Mouse (Mus musculus) forebrain, embryonic 13.5 days (tissue): ENCODE results near the gene Ddx1. TPM values are rescaled to one million over a fixed set of nuclear protein-coding genes. Genes with fewer than 3 reads are reported as not detected.

Experiments
- ATAC-seq: fragments of 200-750 bp; cut with Nextera tagmentation; 2 replicates; pipeline ENCODE4 v1.8.0; 2017
- H3K27ac ChIP-seq: fragments of 300-500 bp; sonication (generic); 2 replicates; pipeline ENCODE4 v1.5.1; 2015; ENCODE audit warnings: inconsistent platforms, mild to moderate bottlenecking, moderate library complexity
- H3K27me3 ChIP-seq: fragments of 300-500 bp; sonication (generic); 2 replicates; pipeline ENCODE4 v1.6.1; 2015; ENCODE audit warnings: mild to moderate bottlenecking, inconsistent platforms
- H3K36me3 ChIP-seq: fragments of 300-500 bp; sonication (generic); 2 replicates; pipeline ENCODE4 v1.6.1; 2015; ENCODE audit warnings: mild to moderate bottlenecking, inconsistent platforms; ENCODE audit not compliant: poor library complexity, severe bottlenecking
- H3K4me1 ChIP-seq: fragments of 300-500 bp; sonication (generic); 2 replicates; pipeline ENCODE4 v1.6.1; 2015; ENCODE audit warnings: inconsistent platforms
- H3K4me2 ChIP-seq: fragments of 300-500 bp; sonication (generic); 2 replicates; pipeline ENCODE4 v1.6.1; 2015; ENCODE audit warnings: inconsistent platforms, mild to moderate bottlenecking, moderate library complexity
- H3K4me3 ChIP-seq: fragments of 300-500 bp; sonication (generic); 2 replicates; pipeline ENCODE4 v1.5.1; 2015; ENCODE audit warnings: mild to moderate bottlenecking, inconsistent platforms
- H3K9ac ChIP-seq: fragments of 300-500 bp; sonication (generic); 2 replicates; pipeline ENCODE4 v1.6.1; 2015; ENCODE audit warnings: mild to moderate bottlenecking, inconsistent platforms
- H3K9me3 ChIP-seq: fragments of 300-500 bp; sonication (generic); replicated peaks from 2 replicates; pipeline ENCODE4 v1.6.1; 2016; ENCODE audit warnings: inconsistent platforms
- WGBS: fragments of 180-500 bp; shearing (Covaris S2); methylation state at CpG from one replicate; pipeline ENCODE4 v1.1.7; 2015; 5-methylcytosine and 5-hydroxymethylcytosine counted together
- polyA plus RNA-seq: library from polyadenylated mRNA; unstranded; fragments of >200 nt; fragmentation: Nextera tagmentation; extraction: Ambion mirVana; gene quantifications from 2 replicates; pipeline ENCODE4 v1.2.1, GENCODE M21; 2015

Ddx1 gene
- polyA plus RNA-seq, 1 experiment from 2014 or later: 145 TPM

- Histone ChIP-seq H3K9ac (no peak overlapping the region), H3K9me3 (no peaks in the 10 kb centered on the region), H3K36me3 (peaks cover 38% of the 10 kb centered on the region), H3K27me3 (no peaks in the 10 kb centered on the region), H3K27ac (no peak overlapping the region), H3K4me3 (no peak overlapping the region), H3K4me1 (peaks cover 7% of the 10 kb centered on the region), H3K4me2 (no peak overlapping the region)
- WGBS: 85% methylated on average over 3 of the region's 3 CpGs
- no peak for ATAC-seq
These were observed 31.4 kb downstream of the Ddx1 start for GRCm38 (mm10) chr12:13217568-13217967.

DNA sequence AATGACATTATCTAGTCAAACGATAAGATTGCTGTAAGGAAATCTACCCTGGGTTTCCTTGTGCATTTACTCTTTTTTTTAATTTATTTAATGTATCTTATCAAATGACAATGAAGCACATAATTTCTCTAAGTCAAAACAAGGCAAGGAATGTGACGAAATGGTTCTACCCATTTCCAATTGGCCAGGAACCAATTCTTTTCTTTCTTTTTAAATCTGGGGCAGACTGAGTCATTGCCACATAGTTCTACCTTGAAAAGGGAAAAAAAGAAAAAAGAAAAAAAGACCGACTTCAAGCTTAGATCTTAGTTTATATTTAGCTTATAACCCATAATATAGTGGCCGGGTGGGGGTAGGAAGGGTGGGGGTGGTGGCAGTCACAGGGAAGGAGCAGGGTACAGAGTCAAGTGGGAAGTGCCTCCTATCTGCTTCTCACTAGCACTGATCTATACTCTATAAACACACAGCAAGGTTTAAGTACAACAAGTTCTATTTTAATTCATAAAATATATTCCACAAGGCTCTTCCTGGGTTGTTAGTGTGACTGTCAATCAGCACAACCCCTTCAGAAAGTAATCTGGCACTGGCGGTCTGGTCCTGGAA, 32.4 kb downstream of the Ddx1 start:
- Histone ChIP-seq H3K36me3 (peaks cover 38% of the 10 kb centered on the region), H3K27me3 (no peaks in the 10 kb centered on the region), H3K4me1 (peaks cover 7% of the 10 kb centered on the region), H3K4me2 (no peak overlapping the region), H3K9me3 (no peaks in the 10 kb centered on the region), H3K27ac (no peak overlapping the region), H3K9ac (no peak overlapping the region), H3K4me3 (no peak overlapping the region)
- no peak for ATAC-seq
- WGBS: 72% methylated on average over 5 of the region's 5 CpGs

GRCm38 (mm10) chr12:13214345-13215278, 34.4 kb downstream of the Ddx1 start:
- Histone ChIP-seq H3K4me3 (no peak overlapping the region), H3K36me3 (peaks cover 27% of the 10 kb centered on the region), H3K4me2 (peak overlapping the region; percentile 12; the same call in 1 of the 2 replicates), H3K27ac (peak overlapping the region; percentile 44; the same call in 1 of the 2 replicates), H3K27me3 (no peaks in the 10 kb centered on the region), H3K4me1 (peaks cover 13% of the 10 kb centered on the region), H3K9me3 (no peaks in the 10 kb centered on the region), H3K9ac (no peak overlapping the region)
- 11% methylated on average over 11 of the region's 11 CpGs for WGBS
- peak; percentile 93 for ATAC-seq

DNA sequence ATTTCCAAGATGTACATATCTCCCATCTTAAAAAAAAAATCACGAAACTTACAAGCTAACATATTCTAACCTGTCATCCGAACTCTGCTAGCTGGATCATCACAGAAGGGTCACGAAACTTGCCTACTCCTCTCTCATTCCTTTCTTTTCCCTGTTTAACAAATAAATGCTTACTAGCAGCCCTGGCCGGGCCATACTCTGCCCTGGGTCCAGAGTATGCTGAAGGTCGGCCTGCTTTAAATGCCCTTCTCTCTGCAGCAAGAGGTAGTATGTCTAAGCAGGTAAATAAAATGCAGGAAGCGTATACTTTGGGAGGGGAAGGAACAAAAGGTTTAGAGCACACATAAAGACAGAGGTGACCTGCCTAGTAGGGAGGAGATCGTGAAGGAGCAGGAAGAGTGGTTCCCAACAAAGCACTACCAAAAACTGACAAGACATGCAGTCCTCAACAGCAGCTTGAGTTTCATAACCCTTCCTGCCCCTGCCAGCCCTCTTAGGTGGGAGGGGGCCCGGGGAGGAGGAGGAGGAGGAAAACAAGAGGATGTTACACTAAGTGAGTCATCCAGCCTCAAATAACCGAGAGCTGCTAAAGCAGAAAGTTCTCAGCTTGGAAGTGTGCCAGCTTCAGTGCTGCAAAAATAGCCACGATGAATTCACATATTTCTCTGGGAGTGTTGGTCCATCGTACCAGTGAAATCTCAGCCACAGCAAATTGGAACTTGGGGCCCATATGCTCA, 37.1 kb downstream of the Ddx1 start:
- no peak overlapping the region for H3K27ac ChIP-seq
- peaks cover 37% of the 10 kb centered on the region for H3K4me1 ChIP-seq
- no peak overlapping the region for H3K4me3 ChIP-seq
- H3K36me3 ChIP-seq: peaks cover under 1% of the 10 kb centered on the region; the same call in 1 of the 2 replicates
- WGBS: 68% methylated on average over 11 of the region's 11 CpGs
- H3K9ac ChIP-seq: no peak overlapping the region
- no peaks in the 10 kb centered on the region for H3K9me3 ChIP-seq
- H3K27me3 ChIP-seq: no peaks in the 10 kb centered on the region
- no peak for ATAC-seq
- H3K4me2 ChIP-seq: no peak overlapping the region

DNA sequence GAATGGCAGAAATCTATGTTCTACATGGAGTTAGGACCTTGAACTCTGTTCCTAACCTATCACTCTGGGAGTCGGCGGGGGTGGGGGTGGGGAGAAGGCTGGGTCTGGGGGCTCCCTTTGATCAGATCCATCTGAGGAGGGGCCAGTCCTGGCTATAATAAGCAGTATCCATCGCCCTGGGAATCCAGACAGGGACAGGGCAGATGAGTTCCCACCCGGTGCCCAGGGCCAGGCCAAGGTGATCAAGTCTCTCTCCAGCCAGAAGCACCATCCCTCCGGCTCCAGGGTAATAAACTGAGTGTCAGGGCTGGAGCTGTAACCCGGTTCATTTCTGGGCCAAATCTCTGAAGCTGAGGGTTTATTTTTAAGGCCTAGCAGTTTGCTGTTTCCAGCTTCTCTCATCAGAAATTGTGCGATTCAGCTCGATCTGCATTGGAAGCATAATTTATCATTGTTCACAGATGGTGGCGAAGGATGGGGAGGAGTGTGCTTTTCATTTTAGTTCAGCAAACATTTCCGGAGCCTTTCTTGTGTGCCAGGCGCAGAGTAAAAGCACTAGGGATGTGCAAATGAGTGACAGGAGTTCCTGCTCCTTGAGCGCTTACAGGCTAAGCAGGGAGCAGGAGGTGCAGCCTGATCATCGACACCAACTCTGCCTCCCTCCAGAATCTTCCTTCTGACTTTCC, 39.2 kb downstream of the Ddx1 start:
- Histone ChIP-seq H3K9ac (0 out of 2 replicates have a peak overlapping the region, but pooled peaks have one; percentile 16), H3K36me3 (no peaks in the 10 kb centered on the region), H3K4me3 (no peak overlapping the region), H3K27ac (peak overlapping the region; percentile 75), H3K4me1 (peaks cover 38% of the 10 kb centered on the region), H3K9me3 (no peaks in the 10 kb centered on the region), H3K4me2 (no peak overlapping the region), H3K27me3 (no peaks in the 10 kb centered on the region)
- 44% methylated on average over 13 of the region's 13 CpGs for WGBS
- ATAC-seq: peak; percentile 39; the same call in 1 of the 2 replicates

GRCm38 (mm10) chr12:13208983-13209451, 40.0 kb downstream of the Ddx1 start:
- H3K4me1 ChIP-seq: peaks cover 31% of the 10 kb centered on the region
- H3K4me3 ChIP-seq: no peak overlapping the region
- peak; percentile 33; the same call in 1 of the 2 replicates for ATAC-seq
- 11% methylated on average over 11 of the region's 11 CpGs for WGBS
- no peaks in the 10 kb centered on the region for H3K27me3 ChIP-seq
- H3K4me2 ChIP-seq: peak overlapping the region; percentile 8; the same call in 1 of the 2 replicates
- H3K27ac ChIP-seq: peak overlapping the region; percentile 25; the same call in 1 of the 2 replicates
- H3K9ac ChIP-seq: no peak overlapping the region
- H3K36me3 ChIP-seq: no peaks in the 10 kb centered on the region
- no peaks in the 10 kb centered on the region for H3K9me3 ChIP-seq

DNA sequence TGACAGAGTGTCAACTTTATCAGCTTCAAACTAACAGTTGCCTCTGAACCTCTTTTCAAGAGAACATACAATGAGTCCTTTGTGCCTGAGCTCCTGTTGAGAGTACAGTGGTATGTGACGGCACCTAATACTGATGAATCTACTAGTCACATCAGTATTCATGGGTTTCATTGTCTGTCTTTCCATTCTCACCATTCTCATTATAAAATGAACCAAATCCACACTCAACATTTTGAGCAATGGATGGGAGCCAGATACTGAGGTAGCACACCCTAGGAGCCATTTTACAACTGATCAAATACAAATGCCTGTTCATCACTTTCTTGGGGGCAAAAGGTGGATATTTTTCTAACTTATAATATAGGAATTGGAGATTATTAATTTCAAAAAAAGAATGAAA, 40.5 kb downstream of the Ddx1 start:
- Histone ChIP-seq H3K4me3 (no peak overlapping the region), H3K4me1 (peaks cover 31% of the 10 kb centered on the region), H3K27me3 (no peaks in the 10 kb centered on the region), H3K9me3 (no peaks in the 10 kb centered on the region), H3K27ac (no peak overlapping the region), H3K9ac (no peak overlapping the region), H3K4me2 (peak overlapping the region; percentile 8; the same call in 1 of the 2 replicates), H3K36me3 (no peaks in the 10 kb centered on the region)
- no peak for ATAC-seq
- 17% methylated on average over 1 of the region's 1 CpGs for WGBS

- Histone ChIP-seq H3K4me3 (no peak overlapping the region), H3K4me1 (peaks cover 31% of the 10 kb centered on the region), H3K27ac (no peak overlapping the region), H3K9me3 (no peaks in the 10 kb centered on the region), H3K4me2 (no peak overlapping the region), H3K36me3 (no peaks in the 10 kb centered on the region), H3K27me3 (no peaks in the 10 kb centered on the region), H3K9ac (no peak overlapping the region)
- no peak for ATAC-seq
- 14% methylated on average over 8 of the region's 8 CpGs for WGBS
These were observed 41.9 kb downstream of the Ddx1 start for GRCm38 (mm10) chr12:13207099-13207498.

DNA sequence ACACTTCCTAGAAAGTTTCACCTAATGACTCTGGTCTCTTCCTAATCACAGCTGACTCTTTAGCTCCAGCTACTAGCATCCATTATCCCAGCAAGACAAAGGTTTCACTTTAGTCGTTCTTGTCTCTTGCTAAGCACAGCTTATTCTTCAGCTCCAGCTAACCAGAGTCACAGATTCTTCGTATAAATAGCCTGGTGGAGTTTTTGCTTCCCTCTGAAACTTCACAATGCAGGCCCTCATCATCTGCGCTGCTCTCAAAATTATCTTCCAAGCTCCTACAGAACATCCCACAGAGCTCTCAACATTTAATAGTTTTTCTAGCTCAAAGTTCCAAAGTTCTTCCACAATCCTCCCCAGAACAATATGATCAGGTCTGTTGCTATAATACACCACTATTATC, 43.3 kb downstream of the Ddx1 start:
- no peak overlapping the region for H3K4me3 ChIP-seq
- ATAC-seq: no peak
- no peaks in the 10 kb centered on the region for H3K27me3 ChIP-seq
- H3K9ac ChIP-seq: no peak overlapping the region
- H3K36me3 ChIP-seq: no peaks in the 10 kb centered on the region
- 71% methylated on average over 3 of the region's 3 CpGs for WGBS
- no peaks in the 10 kb centered on the region for H3K9me3 ChIP-seq
- H3K4me1 ChIP-seq: peaks cover 31% of the 10 kb centered on the region
- H3K27ac ChIP-seq: no peak overlapping the region
- no peak overlapping the region for H3K4me2 ChIP-seq

DNA sequence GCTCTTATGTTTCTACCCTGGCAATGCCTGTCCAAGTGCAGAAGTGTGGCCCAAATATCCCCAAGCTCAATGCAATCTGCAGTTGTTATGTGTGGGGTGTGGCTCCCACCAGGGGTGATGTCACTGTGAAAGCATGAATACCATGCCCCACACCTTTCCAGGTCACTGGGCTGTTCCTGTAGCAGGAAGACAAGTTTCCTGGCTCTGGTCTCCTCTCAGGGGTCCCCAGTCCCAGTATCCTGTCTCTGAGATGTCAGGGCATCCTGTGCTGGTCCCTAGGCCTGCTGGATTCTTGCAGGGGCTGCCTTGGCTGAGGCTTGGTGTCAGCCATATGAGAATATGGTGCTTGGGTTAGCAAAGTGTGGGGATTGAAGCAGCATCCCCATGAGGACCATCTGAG, 46.7 kb downstream of the Ddx1 start:
- Histone ChIP-seq H3K27ac (no peak overlapping the region), H3K36me3 (no peaks in the 10 kb centered on the region), H3K9ac (no peak overlapping the region), H3K4me3 (no peak overlapping the region), H3K27me3 (no peaks in the 10 kb centered on the region), H3K4me1 (peaks cover 5% of the 10 kb centered on the region), H3K4me2 (no peak overlapping the region), H3K9me3 (no peaks in the 10 kb centered on the region)
- no peak for ATAC-seq

DNA sequence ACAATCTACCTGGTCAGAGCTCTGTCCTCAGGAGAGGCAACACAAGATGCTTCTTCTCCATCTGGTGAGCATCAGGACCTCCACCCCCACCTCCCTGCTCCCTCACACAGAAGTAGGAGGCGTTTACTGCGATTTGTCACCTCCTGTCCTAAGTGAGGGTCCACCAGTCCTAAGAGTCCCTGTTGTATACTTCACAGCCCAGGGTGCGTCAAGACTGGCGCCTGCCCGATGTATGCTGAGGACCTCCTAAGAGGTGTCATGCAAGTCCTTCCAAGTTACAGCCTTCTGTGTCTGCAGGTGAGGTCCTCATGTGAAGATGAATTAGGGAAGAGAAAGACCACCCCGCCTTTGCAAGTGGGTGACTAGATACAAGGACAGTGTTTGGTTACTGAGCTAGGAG, 48.4 kb downstream of the Ddx1 start:
- Histone ChIP-seq H3K27ac (no peak overlapping the region), H3K9me3 (no peaks in the 10 kb centered on the region), H3K4me1 (no peaks in the 10 kb centered on the region), H3K27me3 (no peaks in the 10 kb centered on the region), H3K9ac (no peak overlapping the region), H3K36me3 (no peaks in the 10 kb centered on the region), H3K4me2 (no peak overlapping the region), H3K4me3 (no peak overlapping the region)
- 92% methylated on average over 6 of the region's 6 CpGs for WGBS
- no peak for ATAC-seq
